Mouse (Mus musculus): ENCODE measurements around the gene Ctrl.

DNA sequence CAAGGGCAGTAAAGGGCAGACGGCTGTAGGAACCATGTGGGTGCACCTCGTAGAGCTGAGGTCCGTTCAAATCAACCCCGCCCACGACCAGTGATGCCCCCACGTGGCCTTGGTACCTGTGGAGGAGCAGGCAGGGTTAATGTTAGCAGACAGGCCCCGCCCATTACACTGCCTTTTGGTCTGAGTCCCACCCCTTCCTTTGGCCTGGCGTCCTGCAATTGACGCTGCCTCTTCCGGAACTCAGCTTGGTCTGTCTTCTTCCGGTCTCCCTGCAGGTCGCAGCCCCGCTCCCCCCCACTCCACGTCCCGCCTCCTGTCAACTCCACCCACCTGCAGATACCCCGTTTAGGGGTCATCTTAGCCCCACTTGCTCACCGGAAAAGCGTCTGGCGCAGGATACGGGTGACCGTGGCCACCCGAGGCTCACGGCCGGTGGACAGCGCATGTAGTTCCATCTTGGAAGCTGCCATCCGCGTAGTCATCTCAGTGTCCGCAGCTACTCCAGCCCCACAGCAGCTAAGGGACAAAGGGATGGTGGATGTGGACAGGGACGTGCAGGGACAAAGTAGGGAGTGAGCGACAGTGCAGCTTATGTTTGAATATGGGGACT is 3.3 kb upstream of the Ctrl start:
- TF ChIP-seq POLR2A (IDR thresholded peaks at IDR 0.05; ENCODE audit: control insufficient read depth in 1 of 2, insufficient read depth in 1 of 2, low read depth in 1 of 2, low read length in 2 of 2, poor library complexity in 1 of 2) (peak; percentile 66 to 82; a peak in 3 of 4 replicates), TBP (IDR thresholded peaks at IDR 0.05; ENCODE audit: low read depth, low read length) (peak; percentile 77), USF1 (IDR thresholded peaks at IDR 0.05; ENCODE audit: low read depth, low read length) (peak; percentile 77), JUND (IDR thresholded peaks at IDR 0.05; ENCODE audit: low read depth, low read length) (no peak), CTCF (IDR thresholded peaks at IDR 0.05 in 2 of 3, conservative IDR thresholded peaks at IDR 0.05 in 1 of 3; ENCODE audit: control insufficient read depth in 1 of 3, insufficient read depth in 1 of 3, low read depth in 2 of 3, low read length in 3 of 3, poor library complexity in 1 of 3, severe bottlenecking in 1 of 3) (no peak), CHD2 (IDR thresholded peaks at IDR 0.05; ENCODE audit: low read length) (no peak)

Measured in MEL (cell line).